Mouse (Mus musculus): ENCODE data around the gene Rfc5.

Rfc5 gene

GRCm38 (mm10) chr5:117374372-117375049 is 14.3 kb downstream of the Rfc5 start:
- DNase-seq (ENCODE audit: low read depth, low spot score), result no peak

GRCm38 (mm10) chr5:117373418-117373817 is 15.4 kb downstream of the Rfc5 start:
- no peak for DNase-seq (ENCODE audit: low read depth, low spot score)

- no peak for DNase-seq (ENCODE audit: low read depth, low spot score)
Measured at GRCm38 (mm10) chr5:117370592-117370991, 18.3 kb downstream of the Rfc5 start.

- DNase-seq (ENCODE audit: low read depth, low spot score), result no peak
Measured at GRCm38 (mm10) chr5:117367206-117367605, 21.6 kb downstream of the Rfc5 start.

GRCm38 (mm10) chr5:117365904-117366561 is 22.8 kb downstream of the Rfc5 start:
- DNase-seq (ENCODE audit: low read depth, low spot score), result no peak

GRCm38 (mm10) chr5:117364821-117365220 is 24.0 kb downstream of the Rfc5 start:
- DNase-seq (ENCODE audit: low read depth, low spot score), result no peak

- peak; percentile 97 for DNase-seq (ENCODE audit: low read depth, low spot score)
Measured at GRCm38 (mm10) chr5:117363066-117363782, 25.6 kb downstream of the Rfc5 start.

GRCm38 (mm10) chr5:117361590-117361989 is 27.3 kb downstream of the Rfc5 start:
- peak; percentile 16 for DNase-seq (ENCODE audit: low read depth, low spot score)

- peak; percentile 47 for DNase-seq (ENCODE audit: low read depth, low spot score)
Measured at GRCm38 (mm10) chr5:117360631-117361541, 28.0 kb downstream of the Rfc5 start.

- DNase-seq (ENCODE audit: low read depth, low spot score), result no peak
Measured at GRCm38 (mm10) chr5:117360228-117360515, 28.7 kb downstream of the Rfc5 start.

GRCm38 (mm10) chr5:117359497-117360227 is 29.2 kb downstream of the Rfc5 start:
- peak; percentile 69 for DNase-seq (ENCODE audit: low read depth, low spot score)

GRCm38 (mm10) chr5:117358725-117359124 is 30.1 kb downstream of the Rfc5 start:
- DNase-seq (ENCODE audit: low read depth, low spot score), result peak; percentile 77

- peak; percentile 46 for DNase-seq (ENCODE audit: low read depth, low spot score)
Measured at GRCm38 (mm10) chr5:117358248-117358630, 30.6 kb downstream of the Rfc5 start.

- DNase-seq (ENCODE audit: low read depth, low spot score), result peak; percentile 46
Measured at GRCm38 (mm10) chr5:117357478-117358247, 31.2 kb downstream of the Rfc5 start.

- peak; percentile 59 for DNase-seq (ENCODE audit: low read depth, low spot score)
Measured at GRCm38 (mm10) chr5:117357129-117357477, 31.7 kb downstream of the Rfc5 start, which contains the start of gene Wsb2. Wsb2 (plus strand) TSS chr5:117357304.

- DNase-seq (ENCODE audit: low read depth, low spot score), result peak; percentile 62
Measured at GRCm38 (mm10) chr5:117356365-117357128, 32.3 kb downstream of the Rfc5 start.

- DNase-seq (ENCODE audit: low read depth, low spot score), result no peak
Measured at GRCm38 (mm10) chr5:117355648-117356303, 33.1 kb downstream of the Rfc5 start.

GRCm38 (mm10) chr5:117354121-117354520 is 34.7 kb downstream of the Rfc5 start:
- no peak for DNase-seq (ENCODE audit: low read depth, low spot score)

GRCm38 (mm10) chr5:117348279-117348678 is 40.6 kb downstream of the Rfc5 start:
- no peak for DNase-seq (ENCODE audit: low read depth, low spot score)
